Mouse (Mus musculus) splenic B cell, adult 2 months (primary cell): ENCODE results near the gene Drc1.

Experiments used
- DNase-seq: peaks from one replicate; pipeline ENCODE4 v3.0.0-alpha.2; 2011; ENCODE audit warnings: low read depth, low spot score
- H3K27me3 ChIP-seq: 2 replicates; pipeline ENCODE4 v1.6.1; 2012; ENCODE audit warnings: mild to moderate bottlenecking, low read length, moderate library complexity, mixed read lengths; ENCODE audit not compliant: control insufficient read depth, poor library complexity, insufficient read depth, severe bottlenecking
- H3K36me3 ChIP-seq: 2 replicates; pipeline ENCODE4 v1.6.1; 2012; ENCODE audit warnings: mild to moderate bottlenecking, low read length, moderate library complexity, mixed read lengths; ENCODE audit not compliant: control insufficient read depth, poor library complexity, insufficient read depth, severe bottlenecking

The Drc1 gene

DNA sequence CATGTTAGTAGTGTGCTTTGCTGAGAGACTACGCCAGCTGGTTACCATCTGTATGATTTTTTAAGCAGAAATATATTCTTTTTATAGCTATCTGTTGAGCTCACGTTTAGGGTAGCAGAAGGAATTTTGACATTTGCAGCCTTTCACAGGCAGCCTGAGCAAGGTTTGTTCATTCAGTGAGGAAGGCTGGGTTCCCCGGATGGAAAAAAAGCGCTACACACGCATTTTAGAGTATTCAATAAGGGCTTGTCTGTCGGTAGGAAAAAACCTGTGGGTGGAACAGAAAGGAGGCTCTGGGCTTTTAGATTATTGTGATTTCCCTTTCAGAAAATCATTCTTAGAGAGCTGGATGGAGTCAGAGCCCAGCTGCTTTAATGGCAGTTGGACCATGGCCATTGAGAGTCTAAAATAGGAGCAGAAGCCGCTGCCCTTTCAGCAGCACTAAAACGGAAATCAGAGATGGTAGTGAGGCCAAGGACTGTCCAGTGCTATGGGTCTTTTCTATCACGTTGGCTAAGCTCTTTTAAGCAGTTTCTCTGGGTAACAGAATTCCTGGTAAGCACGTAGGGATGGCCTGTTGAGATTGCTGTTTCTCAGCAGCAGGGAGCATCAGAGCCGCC is 10.5 kb upstream of the Drc1 start:
- no peak for DNase-seq
- Histone ChIP-seq H3K27me3 (no peaks in the 10 kb centered on the region; the same call in 1 of the 2 replicates), H3K36me3 (0 out of 2 replicates have a peak, but pooled peaks cover 4% of the 10 kb centered on the region)

DNA sequence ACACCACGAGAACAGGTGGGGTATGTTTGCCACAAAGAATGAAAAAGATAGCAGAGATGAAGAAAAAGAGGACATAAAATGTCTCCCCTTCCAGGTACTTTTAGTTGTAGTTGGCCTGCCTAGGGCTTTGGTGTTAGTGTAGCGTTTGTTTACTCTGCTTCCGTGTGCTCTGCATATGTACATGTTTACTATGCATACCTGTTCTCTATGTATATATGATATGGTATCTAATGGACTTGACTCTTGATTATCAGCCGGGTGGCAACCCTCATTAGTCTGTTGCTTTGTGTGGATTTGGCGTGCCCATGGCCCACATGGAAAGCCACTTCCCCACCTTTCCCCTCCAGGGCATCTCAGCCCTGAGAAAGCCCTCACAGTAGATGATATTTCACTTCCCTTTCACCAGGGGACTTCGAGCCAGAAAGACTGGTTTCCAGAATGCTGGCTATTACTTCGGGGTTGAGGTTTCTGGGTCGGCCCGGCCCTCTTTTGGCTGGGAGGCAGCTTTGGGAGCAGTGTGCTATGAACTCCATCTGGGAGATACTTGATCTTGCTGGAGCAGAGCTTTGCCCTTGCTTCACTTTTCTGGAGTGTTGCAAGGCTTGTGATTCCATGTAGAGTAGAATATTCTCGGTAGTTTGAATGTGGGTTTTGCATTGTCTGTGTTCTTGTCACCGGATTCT is 9.4 kb upstream of the Drc1 start:
- 0 out of 2 replicates have a peak, but pooled peaks cover 1% of the 10 kb centered on the region for H3K36me3 ChIP-seq
- DNase-seq: no peak
- H3K27me3 ChIP-seq: no peaks in the 10 kb centered on the region; the same call in 1 of the 2 replicates

DNA sequence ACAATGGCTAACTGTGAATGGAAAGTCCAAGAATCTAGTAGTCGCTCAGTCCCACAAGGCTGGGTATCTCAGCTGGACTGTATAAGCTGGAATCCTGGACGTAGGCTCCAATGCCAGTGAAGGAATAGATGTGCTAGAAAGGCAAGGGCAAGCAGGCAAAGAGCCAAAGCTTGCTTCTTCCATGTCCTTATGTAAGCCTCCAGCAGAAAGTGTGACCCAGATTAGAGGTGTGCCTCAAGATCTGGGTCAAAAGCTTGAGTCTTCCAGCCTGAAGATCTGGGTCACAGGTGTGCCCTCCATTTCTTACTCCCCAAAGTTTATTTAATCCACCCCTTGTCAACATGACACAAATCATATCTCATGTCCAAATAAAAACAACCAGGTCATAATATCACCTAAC is 4.8 kb upstream of the Drc1 start:
- no peak for DNase-seq
- Histone ChIP-seq H3K27me3 (no peaks in the 10 kb centered on the region), H3K36me3 (no peaks in the 10 kb centered on the region)

DNA sequence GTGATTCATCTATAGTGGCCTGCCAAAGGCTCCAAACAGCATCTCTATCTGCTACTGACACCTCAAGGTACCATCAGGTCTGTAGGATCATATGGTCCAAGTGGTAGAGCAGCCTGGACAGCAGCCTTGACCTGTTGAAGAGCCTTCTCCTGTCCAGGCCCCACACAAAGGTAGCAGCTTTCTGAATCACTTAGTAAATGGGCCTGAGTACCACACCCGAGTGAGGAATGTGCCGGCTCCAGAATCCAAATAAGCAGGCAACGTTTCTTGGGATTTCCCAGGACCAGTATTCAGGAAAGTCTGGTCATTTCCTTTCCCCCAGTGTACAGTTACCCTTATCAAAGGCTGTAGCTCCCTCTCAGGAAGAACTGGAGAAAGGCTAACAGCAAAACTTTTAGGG is 2.2 kb upstream of the Drc1 start:
- H3K36me3 ChIP-seq: no peaks in the 10 kb centered on the region
- H3K27me3 ChIP-seq: no peaks in the 10 kb centered on the region
- no peak for DNase-seq

DNA sequence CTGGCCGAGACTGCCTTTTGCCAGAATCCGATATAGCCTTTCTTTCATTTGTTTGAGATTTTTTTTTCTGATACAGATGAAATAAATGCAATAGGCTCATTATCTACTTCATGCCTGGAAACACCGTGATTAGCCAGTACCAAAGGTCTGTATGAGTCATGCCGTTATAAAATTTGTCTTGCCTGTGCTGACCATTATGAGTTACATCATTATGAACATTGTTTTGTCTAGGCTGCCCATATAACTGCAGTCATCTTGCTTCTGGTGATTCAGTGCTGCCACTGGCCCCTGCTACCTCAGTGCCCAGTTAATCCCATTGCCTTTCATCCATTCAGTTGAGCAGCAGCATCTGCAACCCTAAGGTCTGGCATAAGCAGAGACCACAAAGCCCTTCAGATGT is 1.7 kb upstream of the Drc1 start:
- Histone ChIP-seq H3K36me3 (no peaks in the 10 kb centered on the region), H3K27me3 (no peaks in the 10 kb centered on the region)
- DNase-seq: no peak

DNA sequence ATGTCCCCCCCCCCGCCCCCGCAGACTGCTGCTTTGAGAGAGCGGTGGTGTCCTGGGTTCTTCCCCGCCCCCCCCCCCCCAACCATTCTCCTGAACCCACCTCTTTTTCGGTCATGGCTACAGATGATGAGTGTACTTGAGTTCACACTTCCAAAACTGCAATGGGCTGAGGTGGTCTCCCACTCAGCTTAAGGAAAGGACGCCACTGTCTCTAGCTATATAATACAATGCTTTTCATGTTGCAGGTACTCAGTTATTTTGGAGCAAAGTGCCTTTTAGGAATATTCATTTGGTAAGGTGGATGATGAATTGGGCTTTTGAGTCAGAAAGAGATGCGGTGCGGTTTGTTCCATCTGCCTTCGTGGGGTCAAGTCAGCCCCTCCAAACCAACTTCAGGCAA is 324 bp upstream of the Drc1 start:
- no peak for DNase-seq
- Histone ChIP-seq H3K27me3 (no peaks in the 10 kb centered on the region), H3K36me3 (no peaks in the 10 kb centered on the region)

DNA sequence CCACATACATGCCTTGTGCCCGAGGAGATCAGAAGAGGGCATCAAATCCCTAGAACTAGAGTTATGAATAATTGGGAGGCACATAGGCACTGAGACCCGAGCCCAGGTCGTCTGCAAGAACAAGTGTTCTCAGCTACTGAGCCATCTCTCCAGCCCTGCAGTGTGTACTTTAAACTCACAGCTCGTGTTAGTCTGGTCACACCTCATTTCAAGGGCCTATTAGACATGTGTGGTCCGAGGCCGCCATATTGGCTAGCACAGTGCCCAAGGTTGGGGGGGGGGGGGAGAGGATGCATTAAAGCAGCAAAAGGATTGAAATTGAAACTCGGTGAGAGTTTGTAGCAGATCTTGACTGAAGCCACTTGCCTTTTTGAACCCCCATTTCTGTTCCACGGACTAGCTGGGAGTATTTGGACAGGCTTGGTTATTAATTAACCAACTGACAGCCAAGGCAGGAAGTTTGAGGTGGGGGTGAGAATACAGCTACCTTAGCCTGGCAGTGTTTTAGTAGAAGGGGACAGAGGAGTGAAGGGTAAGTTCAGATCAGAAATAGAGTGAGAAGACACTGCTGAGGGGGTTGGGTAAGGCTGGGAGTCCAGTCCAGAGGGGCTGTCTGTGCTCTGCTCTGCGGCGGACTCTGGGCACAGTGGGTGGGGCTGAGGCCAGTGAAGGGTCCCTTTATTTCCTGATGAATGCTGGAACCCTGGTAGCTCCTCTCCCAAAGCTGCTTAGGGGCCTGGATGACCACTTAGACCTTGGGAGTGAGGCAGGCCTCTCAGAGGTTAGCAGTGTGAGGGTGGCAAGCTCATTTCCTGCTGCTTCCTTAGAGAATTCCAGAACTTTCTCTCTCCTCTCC is 5.0 kb downstream of the Drc1 start:
- no peaks in the 10 kb centered on the region for H3K36me3 ChIP-seq
- DNase-seq: no peak
- no peaks in the 10 kb centered on the region for H3K27me3 ChIP-seq

DNA sequence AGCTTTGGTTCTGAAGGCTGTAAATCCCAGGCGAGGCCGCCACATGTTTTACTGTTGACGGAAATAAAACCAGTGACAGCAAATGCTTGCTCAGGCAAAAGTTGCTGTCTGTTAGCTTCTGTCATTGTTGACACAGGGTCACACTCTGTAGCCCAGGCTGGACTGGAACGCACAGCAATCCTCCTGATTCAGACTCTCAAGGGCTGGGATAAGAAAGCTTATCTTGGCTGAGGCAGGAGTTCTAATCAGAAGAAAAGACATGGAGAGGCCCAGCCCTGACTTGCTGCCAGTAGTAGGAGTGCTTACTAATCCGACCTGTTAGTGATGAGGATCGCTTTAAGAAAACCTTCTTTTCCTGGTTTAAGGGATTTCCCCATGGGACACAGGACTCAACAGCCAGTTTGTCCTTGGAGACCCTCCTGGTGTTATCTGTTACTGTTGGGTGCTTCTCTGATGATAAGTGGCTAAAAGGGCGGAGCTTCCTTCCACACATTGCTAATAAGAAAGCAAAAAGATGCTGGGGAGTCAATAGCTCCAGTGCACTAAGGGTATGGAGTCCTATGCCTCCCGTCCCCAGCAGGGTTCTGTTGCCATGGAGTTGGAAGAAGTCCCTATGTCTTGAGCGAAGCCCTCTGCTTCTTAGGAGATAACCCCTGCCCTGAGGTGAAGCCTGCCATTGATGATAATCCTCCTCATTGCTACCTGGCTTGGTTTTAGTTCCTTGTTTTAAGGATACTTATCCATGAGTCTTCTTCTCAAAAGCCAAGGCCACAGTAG is 6.1 kb downstream of the Drc1 start:
- no peak for DNase-seq
- H3K36me3 ChIP-seq: no peaks in the 10 kb centered on the region

DNA sequence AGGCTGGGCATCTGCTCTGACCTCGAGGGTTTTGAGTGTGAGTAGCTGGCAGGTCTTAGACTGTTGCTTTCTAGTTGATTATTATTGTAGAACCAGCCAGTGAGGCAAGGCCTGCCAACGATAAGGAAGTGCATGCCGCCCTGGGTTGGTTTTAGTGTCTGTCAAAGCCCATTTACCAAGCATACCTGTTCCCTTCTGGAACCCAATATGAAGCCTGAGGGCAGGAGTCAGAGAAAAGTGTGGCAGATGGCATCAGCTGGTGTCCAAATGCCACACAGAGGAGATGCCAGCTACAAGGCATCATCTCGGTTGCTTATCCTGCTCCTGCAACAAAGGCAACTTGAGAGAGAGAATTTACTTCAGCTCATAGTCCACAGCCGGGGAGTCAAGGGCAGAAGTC is 59.6 kb downstream of the Drc1 start:
- no peaks in the 10 kb centered on the region for H3K36me3 ChIP-seq
- H3K27me3 ChIP-seq: no peaks in the 10 kb centered on the region
- DNase-seq: no peak

More for the DNA sequence above, 6.1 kb downstream of the Drc1 start:
- H3K27me3 ChIP-seq: no peaks in the 10 kb centered on the region

DNA sequence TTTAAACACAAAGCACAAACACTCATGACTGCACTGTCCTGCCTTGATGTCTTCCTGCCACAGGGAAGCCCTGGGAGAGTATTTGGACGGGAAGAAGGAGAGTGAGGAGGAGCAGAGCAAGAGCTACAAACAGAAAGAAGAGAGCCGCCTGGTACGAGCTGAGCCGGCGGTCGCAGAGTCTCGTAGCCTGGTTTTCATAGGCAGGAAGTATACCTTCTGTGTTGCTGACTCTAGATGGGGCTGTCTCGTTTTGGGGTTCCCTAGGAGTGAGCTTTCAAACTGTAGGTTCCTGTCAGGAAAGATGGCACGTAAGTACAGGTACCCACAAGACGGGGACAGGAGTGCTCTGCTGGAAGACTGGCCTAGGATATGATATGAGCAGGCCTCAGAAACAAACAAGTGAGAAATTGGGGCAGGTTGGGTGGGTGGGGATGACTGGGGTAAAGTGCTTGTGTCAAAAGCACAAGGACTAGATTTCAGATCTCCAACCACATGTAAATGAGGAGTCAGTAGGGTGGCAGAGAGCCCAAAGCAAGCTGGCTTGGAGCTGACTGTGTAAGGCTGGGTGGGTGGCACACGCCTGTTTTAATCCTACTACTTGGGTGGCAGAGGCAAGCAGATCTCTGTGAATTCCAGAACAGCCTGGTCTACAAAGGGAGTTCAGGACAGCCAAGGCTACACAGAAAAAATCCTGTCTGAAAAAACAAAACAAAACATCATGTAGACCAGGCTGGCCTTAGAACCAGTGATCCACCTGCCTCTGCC is 60.6 kb downstream of the Drc1 start:
- Histone ChIP-seq H3K27me3 (no peaks in the 10 kb centered on the region), H3K36me3 (no peaks in the 10 kb centered on the region)
- DNase-seq: no peak

DNA sequence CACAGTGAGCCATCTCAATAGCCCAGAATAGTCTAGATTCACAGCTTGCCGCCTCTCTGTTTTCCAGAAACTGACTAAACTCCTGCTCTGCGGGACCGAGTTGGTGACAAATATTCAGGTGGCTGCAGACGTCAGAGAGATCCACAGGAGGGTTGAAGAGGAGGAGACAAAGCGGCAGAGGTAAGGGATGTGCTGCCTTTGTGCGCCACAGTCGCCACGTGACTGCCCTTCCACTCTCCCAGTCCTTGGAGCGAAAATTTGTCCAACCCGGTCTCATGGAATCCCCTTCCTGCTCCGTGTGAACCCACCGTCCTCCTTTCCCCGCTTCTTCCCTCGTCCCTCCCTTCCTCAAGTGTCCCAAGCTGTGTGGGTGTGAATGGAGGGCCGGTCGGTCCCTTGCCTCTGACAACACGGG is 61.4 kb downstream of the Drc1 start:
- Histone ChIP-seq H3K27me3 (no peaks in the 10 kb centered on the region), H3K36me3 (no peaks in the 10 kb centered on the region)
- no peak for DNase-seq

DNA sequence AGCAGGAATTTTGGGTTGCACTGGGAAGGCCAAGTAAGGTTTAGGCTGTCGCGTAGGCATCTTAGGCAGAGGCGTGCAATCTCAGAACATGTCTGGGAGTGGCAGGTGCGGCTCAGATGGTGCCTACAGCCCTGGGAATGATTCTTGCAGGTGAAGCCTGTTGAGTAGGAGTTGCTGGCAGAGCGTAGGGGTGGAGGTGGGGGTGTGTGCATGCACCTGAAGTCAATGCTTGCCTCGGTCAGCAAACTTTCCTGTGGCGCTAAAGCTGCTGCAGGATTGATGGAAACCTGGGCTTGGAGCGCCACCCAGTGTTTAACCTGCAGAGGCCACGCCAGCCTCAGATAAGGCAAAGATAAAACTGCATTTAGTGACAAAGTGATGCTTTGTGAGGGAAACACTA is 61.9 kb downstream of the Drc1 start:
- H3K36me3 ChIP-seq: no peaks in the 10 kb centered on the region
- H3K27me3 ChIP-seq: no peaks in the 10 kb centered on the region
- DNase-seq: peak; percentile 67

DNA sequence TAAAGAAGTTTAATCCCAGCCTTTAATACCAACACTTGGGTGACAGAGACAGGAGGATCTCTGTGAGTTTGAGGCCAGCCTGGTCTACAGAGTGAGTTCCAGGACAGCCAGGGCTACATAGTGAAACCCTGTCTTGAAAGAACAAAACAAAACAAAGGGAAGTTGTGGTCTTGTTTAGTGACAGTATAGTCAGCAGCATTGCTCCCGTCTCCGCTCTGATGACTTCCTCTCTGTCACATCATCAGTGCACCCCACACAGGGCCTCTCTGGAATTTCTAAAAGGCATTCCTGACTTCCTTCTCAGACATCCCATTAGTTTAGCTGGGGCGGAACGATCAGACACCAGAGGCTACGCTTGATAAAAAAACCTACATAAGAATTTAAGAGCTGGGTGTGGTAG is 62.7 kb downstream of the Drc1 start:
- Histone ChIP-seq H3K36me3 (no peaks in the 10 kb centered on the region), H3K27me3 (no peaks in the 10 kb centered on the region)
- peak; percentile 6 for DNase-seq

DNA sequence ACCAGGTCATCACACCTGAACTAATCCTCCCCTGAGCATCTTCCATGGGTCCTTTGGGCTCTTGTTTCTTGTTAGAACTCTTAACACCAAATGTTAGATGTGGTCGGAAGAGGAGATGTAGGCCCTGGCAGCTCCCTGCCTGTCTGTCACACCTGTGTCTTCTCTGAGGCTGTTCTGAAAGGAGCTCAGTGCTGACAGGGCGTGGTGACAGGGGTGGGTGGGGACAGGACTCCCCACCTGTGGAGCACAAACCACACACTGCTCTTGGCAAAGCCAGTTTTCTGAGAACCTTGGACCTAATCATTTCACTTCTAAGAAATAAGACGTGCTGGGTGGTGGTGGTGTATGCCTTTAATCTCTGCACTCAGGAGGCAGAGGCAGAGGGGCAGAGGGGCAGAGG is 72.4 kb downstream of the Drc1 start:
- H3K27me3 ChIP-seq: no peaks in the 10 kb centered on the region
- DNase-seq: no peak
- no peaks in the 10 kb centered on the region for H3K36me3 ChIP-seq
